ENCODE assay signal across 9 mouse cellular contexts in genomic region chr3:148991056-148991455, GRCm38 (mm10). TPM values are rescaled to one million over a fixed set of nuclear protein-coding genes. Genes with fewer than 3 reads are reported as not detected.
A peak's percentile ranks its signal among the peaks of the same experiment; 100 is the strongest.
DNase-seq lines count a peak whose midpoint lies in the region; ATAC-seq and TF ChIP-seq lines count a peak whose summit lies in the region.
"Had no signal": no experiment of that assay in that cellular context is flagged by ENCODE, and none has a peak within 500 bp of the region (broad histone marks: within the 10 kb centered on the region; RNA-seq: fewer than 3 reads in every experiment).

No protein-coding gene starts in this region.

- peak overlapping the region; percentile 90 for H3K4me2 ChIP-seq in heart, embryonic 15.5 days
- peak overlapping the region; percentile 75 for H3K4me2 ChIP-seq in embryonic facial prominence, embryonic 13.5 days
- H3K4me2 ChIP-seq in intestine, embryonic 14.5 days (ENCODE audit: low read length): peak overlapping the region; percentile 76
- H3K4me2 ChIP-seq in midbrain, postnatal 0 days (ENCODE audit: low read depth, low read length, poor library complexity, severe bottlenecking): peak overlapping the region; percentile 73

- peak overlapping the region; percentile 100 for H3K27ac ChIP-seq in heart, embryonic 15.5 days
- H3K27ac ChIP-seq in embryonic facial prominence, embryonic 13.5 days: peak overlapping the region; percentile 100
- H3K27ac ChIP-seq in intestine, embryonic 14.5 days (ENCODE audit: low read depth): peak overlapping the region; percentile 99
- H3K27ac ChIP-seq in midbrain, postnatal 0 days (ENCODE audit: low read depth, low read length): no peak overlapping the region

- H3K27me3 ChIP-seq in heart, embryonic 15.5 days: no peaks in the 10 kb centered on the region
- 0 out of 2 replicates have a peak, but pooled peaks cover 2% of the 10 kb centered on the region for H3K27me3 ChIP-seq in embryonic facial prominence, embryonic 13.5 days
- H3K27me3 ChIP-seq in intestine, embryonic 14.5 days (replicated peaks; ENCODE audit: control insufficient read depth, insufficient read depth, low read length): no peaks in the 10 kb centered on the region
- H3K27me3 ChIP-seq in midbrain, postnatal 0 days (ENCODE audit: insufficient read depth, low read length): no peaks in the 10 kb centered on the region

- peak overlapping the region; percentile 94 for H3K4me3 ChIP-seq in heart, embryonic 15.5 days
- H3K4me3 ChIP-seq in embryonic facial prominence, embryonic 13.5 days: peak overlapping the region; percentile 94
- H3K4me3 ChIP-seq in intestine, embryonic 14.5 days (ENCODE audit: low read depth, low read length): peak overlapping the region; percentile 79
- peak overlapping the region; percentile 96 for H3K4me3 ChIP-seq in midbrain, postnatal 0 days (ENCODE audit: low read depth, low read length)

- no peak for TF ChIP-seq CTCF in midbrain, postnatal 0 days (IDR thresholded peaks at IDR 0.05)

- H3K9ac ChIP-seq in heart, embryonic 15.5 days: no peak overlapping the region
- peak overlapping the region; percentile 100 for H3K9ac ChIP-seq in embryonic facial prominence, embryonic 13.5 days
- H3K9ac ChIP-seq in intestine, embryonic 14.5 days (ENCODE audit: low read length): peak overlapping the region; percentile 97
- no peak overlapping the region for H3K9ac ChIP-seq in midbrain, postnatal 0 days (replicated peaks; ENCODE audit: low read length, poor library complexity, severe bottlenecking)

- peaks cover 11% of the 10 kb centered on the region for H3K4me1 ChIP-seq in heart, embryonic 15.5 days (replicated peaks)
- H3K4me1 ChIP-seq in embryonic facial prominence, embryonic 13.5 days: peaks cover 28% of the 10 kb centered on the region
- H3K4me1 ChIP-seq in intestine, embryonic 14.5 days (replicated peaks; ENCODE audit: control insufficient read depth, insufficient read depth, low read length): peaks cover 6% of the 10 kb centered on the region
- no peaks in the 10 kb centered on the region for H3K4me1 ChIP-seq in midbrain, postnatal 0 days (ENCODE audit: insufficient read depth, low read length)

- WGBS in heart, embryonic 15.5 days: 10% methylated on average over 8 of the region's 8 CpGs
- WGBS in embryonic facial prominence, embryonic 13.5 days: 2% methylated on average over 8 of the region's 8 CpGs
- 7% methylated on average over 8 of the region's 8 CpGs for whole genome bisulfite sequencing in intestine, embryonic 14.5 days
- 7% methylated on average over 8 of the region's 8 CpGs for WGBS in midbrain, postnatal 0 days

- no peak for DNase-seq in heart, postnatal 4 days
- no peak for DNase-seq in intestine, embryonic 14.5 days (ENCODE audit: low spot score)
- no peak for DNase-seq in midbrain, postnatal 0 days (ENCODE audit: low spot score)
- no peak for DNase-seq in ovary, postnatal 14 days (ENCODE audit: low spot score)
- no peak for DNase-seq in gastrocnemius, postnatal 10 days
- no peak for DNase-seq in retina, embryonic 14.5 days (ENCODE audit: low spot score)
- DNase-seq: right cerebral cortex, adult 18-20 months had no signal

- H3K36me3 ChIP-seq in heart, embryonic 15.5 days: no peaks in the 10 kb centered on the region
- H3K36me3 ChIP-seq in embryonic facial prominence, embryonic 13.5 days: no peaks in the 10 kb centered on the region
- no peaks in the 10 kb centered on the region for H3K36me3 ChIP-seq in intestine, embryonic 14.5 days (ENCODE audit: control insufficient read depth, insufficient read depth, low read length)
- H3K36me3 ChIP-seq in midbrain, postnatal 0 days (ENCODE audit: insufficient read depth, low read length): no peaks in the 10 kb centered on the region

- H3K9me3 ChIP-seq in heart, embryonic 15.5 days (replicated peaks): no peaks in the 10 kb centered on the region
- no peaks in the 10 kb centered on the region for H3K9me3 ChIP-seq in embryonic facial prominence, embryonic 13.5 days
- H3K9me3 ChIP-seq in intestine, embryonic 14.5 days (ENCODE audit: control insufficient read depth, low read length): no peaks in the 10 kb centered on the region
- H3K9me3 ChIP-seq in midbrain, postnatal 0 days (ENCODE audit: low read length): no peaks in the 10 kb centered on the region

- no peak for ATAC-seq in heart, embryonic 15.5 days (replicated peaks; ENCODE audit: insufficient number of reproducible peaks, insufficient read depth, low FRiP score, low read depth)
- ATAC-seq in embryonic facial prominence, embryonic 13.5 days (ENCODE audit: insufficient number of reproducible peaks, insufficient read depth, low FRiP score, low TSS enrichment, low read depth): no peak
- no peak for ATAC-seq in intestine, embryonic 14.5 days (replicated peaks; ENCODE audit: low FRiP score, low TSS enrichment, low read depth)
- ATAC-seq in midbrain, postnatal 0 days (ENCODE audit: low FRiP score): no peak

RNA-seq across cellular contexts. Expression of gene Adgrl2, which starts 0.7 kb away (rescaled TPM):
- 33.3 and 39.8 TPM in 2 replicates for polyA plus RNA-seq in heart, embryonic 15.5 days (2015; fragmentation: Nextera tagmentation; extraction: Ambion mirVana)
- total RNA-seq in heart, postnatal 4 days (2021): 100 to 1,000 TPM; 126 to 134 TPM
- 123 and 128 TPM in 2 replicates for polyA plus RNA-seq in embryonic facial prominence, embryonic 13.5 days (2015; fragmentation: Nextera tagmentation; extraction: Ambion mirVana)
- 63.6 and 64.6 TPM in 2 replicates for polyA plus RNA-seq in intestine, embryonic 14.5 days (2014; fragmentation: Nextera tagmentation; extraction: Ambion mirVana)
- 102 and 116 TPM in 2 replicates for total RNA-seq in midbrain, postnatal 0 days (2014; rRNA removed)
- polyA plus RNA-seq in midbrain, postnatal 0 days (2015; fragmentation: Nextera tagmentation; extraction: Ambion mirVana): 83.6 and 92.9 TPM in 2 replicates
- 10 to 100 TPM; 44.1 to 51.1 TPM for total RNA-seq in gastrocnemius, postnatal 10 days (2021)

Comparison
In these comparisons a context has a peak if more than half of its experiments do, and no peak if none do; other contexts are left out.
1. H3K9ac ChIP-seq: peak in embryonic facial prominence, embryonic 13.5 days (single experiment) and intestine, embryonic 14.5 days (single experiment); none in heart, embryonic 15.5 days (single experiment) and midbrain, postnatal 0 days (single experiment).
2. Peak in every context shown above with its lines, with median percentiles within 50 percentile points of each other: H3K4me2 ChIP-seq and H3K4me3 ChIP-seq.